ENCODE assay signal across 8 mouse cellular contexts in genomic region chr2:73278131-73278854, GRCm38 (mm10). TPM values are rescaled to one million over a fixed set of nuclear protein-coding genes. Genes with fewer than 3 reads are reported as not detected.
A peak's percentile ranks its signal among the peaks of the same experiment; 100 is the strongest.
DNase-seq lines count a peak whose midpoint lies in the region; ATAC-seq and TF ChIP-seq lines count a peak whose summit lies in the region.

No protein-coding gene starts in this region.

- no peak overlapping the region; the same call in 1 of the 2 replicates for H3K4me3 ChIP-seq in cortical plate, adult 2 months (ENCODE audit: insufficient read depth, low read length)

- no peak for TF ChIP-seq POLR2A in cortical plate, adult 2 months (IDR thresholded peaks at IDR 0.05; ENCODE audit: extremely low read depth, insufficient read depth, low read length)

- H3K4me1 ChIP-seq in cortical plate, adult 2 months (ENCODE audit: control insufficient read depth, insufficient read depth, low read length): no peaks in the 10 kb centered on the region

- no peak overlapping the region for H3K27ac ChIP-seq in cortical plate, adult 2 months (ENCODE audit: insufficient read depth, low read length)

- TF ChIP-seq CTCF in cortical plate, adult 2 months (IDR thresholded peaks at IDR 0.05; ENCODE audit: extremely low read depth, insufficient read depth, low read length): peak; percentile 78

- DNase-seq in adipocyte (ENCODE audit: low spot score): peak; percentile 94
- DNase-seq in gastrocnemius, postnatal 10 days: peak; percentile 91
- peak; percentile 93 for DNase-seq in induced T-regulatory cell, adult 2 months (ENCODE audit: low read depth)
- DNase-seq in left cerebral cortex, adult 9 months (ENCODE audit: low spot score in 2 of 2): peak; percentile 65 to 87
- DNase-seq in right cerebral cortex, postnatal 14 days: peak; percentile 91
- peak; percentile 81 for DNase-seq in yolk sac, embryonic 10.5 days (ENCODE audit: low spot score)

- ATAC-seq in megakaryocyte progenitor cell, adult 5-6 weeks (replicated peaks; ENCODE audit: poor library complexity): peak; percentile 89

RNA-seq across cellular contexts. Expression of gene Sp9, which starts 6.6 kb away (rescaled TPM):
- 1.3 and 2.3 TPM in 2 replicates for polyA plus RNA-seq in cortical plate, adult 2 months (2012; rRNA removed)
- total RNA-seq in gastrocnemius, postnatal 10 days (2021): under 1 TPM in 1 of 2 experiments, not detected in 1; 0.05 TPM
- total RNA-seq in megakaryocyte progenitor cell, adult 5-6 weeks (2015): not detected in 2 replicates
- total RNA-seq in megakaryocyte progenitor cell, adult 5-6 weeks (2017): not detected in 2 replicates

RNA-seq across cellular contexts. Expression of gene Scrn3, which starts 34.1 kb away (rescaled TPM):
- 22.8 and 24.8 TPM in 2 replicates for polyA plus RNA-seq in cortical plate, adult 2 months (2012; rRNA removed)
- total RNA-seq in gastrocnemius, postnatal 10 days (2021): 10 to 100 TPM; 20.2 to 21.8 TPM
- 7.5 and 13.9 TPM in 2 replicates for total RNA-seq in megakaryocyte progenitor cell, adult 5-6 weeks (2015)
- 15.5 and 22.7 TPM in 2 replicates for total RNA-seq in megakaryocyte progenitor cell, adult 5-6 weeks (2017)

RNA-seq across cellular contexts. Expression of gene Cir1, which starts 34.2 kb away (rescaled TPM):
- polyA plus RNA-seq in cortical plate, adult 2 months (2012; rRNA removed): 26.7 and 29.2 TPM in 2 replicates
- total RNA-seq in gastrocnemius, postnatal 10 days (2021): 10 to 100 TPM; 14.7 to 15.2 TPM
- total RNA-seq in megakaryocyte progenitor cell, adult 5-6 weeks (2015): 11.3 and 14.8 TPM in 2 replicates
- 9.7 and 20.9 TPM in 2 replicates for total RNA-seq in megakaryocyte progenitor cell, adult 5-6 weeks (2017)

RNA-seq across cellular contexts. Expression of gene Ola1, which starts 59.6 kb away (rescaled TPM):
- 69.6 and 70.5 TPM in 2 replicates for polyA plus RNA-seq in cortical plate, adult 2 months (2012; rRNA removed)
- total RNA-seq in gastrocnemius, postnatal 10 days (2021): 100 to 1,000 TPM; 101 to 120 TPM
- total RNA-seq in megakaryocyte progenitor cell, adult 5-6 weeks (2015): 157 and 170 TPM in 2 replicates
- 152 and 154 TPM in 2 replicates for total RNA-seq in megakaryocyte progenitor cell, adult 5-6 weeks (2017)
